Mouse (Mus musculus) kidney, postnatal 14 days (tissue): ENCODE data around the gene Arl5c.

Experiments used
- DNase-seq: peaks from one replicate; pipeline ENCODE4 v3.0.0; 2022; ENCODE audit warnings: mixed read lengths

Arl5c gene

DNA sequence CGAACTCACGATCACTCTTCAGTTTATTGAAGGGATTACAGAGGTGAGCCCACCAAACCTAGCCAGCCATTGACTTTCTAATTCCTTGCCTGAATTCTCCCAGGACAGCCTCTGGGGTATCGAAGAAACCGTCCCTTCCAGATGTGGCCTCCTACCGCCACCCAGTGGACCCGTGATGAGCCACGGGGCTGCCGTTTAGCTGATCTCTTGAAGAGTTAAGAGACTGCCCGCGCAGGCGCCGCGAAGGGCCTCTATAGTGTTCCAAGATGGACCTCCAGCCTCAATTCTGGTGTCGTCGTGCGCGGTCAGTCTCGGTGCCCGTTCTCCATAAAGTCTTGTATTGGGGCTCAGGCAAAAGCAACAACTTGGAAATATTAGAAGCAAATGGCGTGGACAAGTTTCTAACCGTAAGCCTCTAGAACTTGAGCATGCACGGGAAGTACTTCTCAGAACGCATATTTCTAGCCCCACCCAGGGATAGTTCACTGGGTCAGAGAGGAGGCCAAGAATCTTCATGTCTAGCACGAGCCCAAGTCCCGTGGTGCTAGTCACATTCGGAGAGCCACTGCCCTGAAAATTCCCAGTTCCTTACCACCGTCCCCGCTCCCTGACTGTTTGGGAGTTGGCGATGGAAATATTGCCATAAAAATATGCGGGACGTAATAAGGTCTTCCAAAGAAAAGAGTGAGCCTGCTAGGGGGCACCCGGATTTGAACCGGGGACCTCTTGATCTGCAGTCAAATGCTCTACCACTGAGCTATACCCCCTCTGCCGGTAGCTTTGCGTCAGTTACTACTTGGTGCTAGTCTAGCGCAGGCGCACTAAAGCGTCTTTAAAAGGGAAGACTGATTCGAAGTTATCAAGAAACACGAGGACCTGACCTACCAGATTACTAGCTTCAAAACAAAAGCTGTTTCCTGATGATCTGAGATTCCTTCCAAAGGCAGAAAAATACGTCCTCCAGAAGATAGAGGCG is 8.1 kb downstream of the Arl5c start:
- DNase-seq, result peak; percentile 95

DNA sequence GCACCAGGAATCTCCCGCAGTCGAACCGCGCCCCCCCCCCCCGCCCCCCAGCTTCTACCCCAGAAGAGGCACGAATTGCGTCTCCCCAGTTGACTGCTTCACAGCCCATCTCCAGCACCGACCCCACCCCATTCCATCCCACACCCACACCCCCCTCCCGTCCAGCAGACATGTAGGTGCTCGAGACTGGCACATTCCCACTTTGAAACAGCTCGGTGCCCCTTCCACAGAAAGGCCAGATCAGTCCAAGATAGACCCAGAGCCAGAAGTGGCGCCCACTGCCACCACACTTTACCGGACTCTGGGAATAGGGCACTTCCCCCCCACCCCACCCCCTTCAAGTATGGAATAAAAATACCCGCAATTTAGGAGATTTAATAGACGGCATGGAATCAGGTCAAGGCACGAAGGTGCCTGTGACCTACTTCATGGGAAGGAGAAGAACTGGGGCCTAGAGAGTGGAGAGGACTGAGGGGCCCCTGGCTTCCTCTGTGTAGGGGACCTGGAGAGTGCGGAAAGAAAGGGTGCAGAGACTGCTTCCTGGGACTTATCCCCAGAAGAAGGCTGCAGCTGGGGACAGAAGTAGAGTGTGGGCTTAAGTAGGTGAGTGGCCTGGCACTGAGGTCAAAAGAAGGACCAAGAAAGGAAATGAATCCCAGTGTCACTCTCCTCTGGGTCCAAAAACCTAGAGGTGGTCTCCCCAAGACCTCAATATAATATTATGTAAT is 9.1 kb downstream of the Arl5c start:
- no peak for DNase-seq

DNA sequence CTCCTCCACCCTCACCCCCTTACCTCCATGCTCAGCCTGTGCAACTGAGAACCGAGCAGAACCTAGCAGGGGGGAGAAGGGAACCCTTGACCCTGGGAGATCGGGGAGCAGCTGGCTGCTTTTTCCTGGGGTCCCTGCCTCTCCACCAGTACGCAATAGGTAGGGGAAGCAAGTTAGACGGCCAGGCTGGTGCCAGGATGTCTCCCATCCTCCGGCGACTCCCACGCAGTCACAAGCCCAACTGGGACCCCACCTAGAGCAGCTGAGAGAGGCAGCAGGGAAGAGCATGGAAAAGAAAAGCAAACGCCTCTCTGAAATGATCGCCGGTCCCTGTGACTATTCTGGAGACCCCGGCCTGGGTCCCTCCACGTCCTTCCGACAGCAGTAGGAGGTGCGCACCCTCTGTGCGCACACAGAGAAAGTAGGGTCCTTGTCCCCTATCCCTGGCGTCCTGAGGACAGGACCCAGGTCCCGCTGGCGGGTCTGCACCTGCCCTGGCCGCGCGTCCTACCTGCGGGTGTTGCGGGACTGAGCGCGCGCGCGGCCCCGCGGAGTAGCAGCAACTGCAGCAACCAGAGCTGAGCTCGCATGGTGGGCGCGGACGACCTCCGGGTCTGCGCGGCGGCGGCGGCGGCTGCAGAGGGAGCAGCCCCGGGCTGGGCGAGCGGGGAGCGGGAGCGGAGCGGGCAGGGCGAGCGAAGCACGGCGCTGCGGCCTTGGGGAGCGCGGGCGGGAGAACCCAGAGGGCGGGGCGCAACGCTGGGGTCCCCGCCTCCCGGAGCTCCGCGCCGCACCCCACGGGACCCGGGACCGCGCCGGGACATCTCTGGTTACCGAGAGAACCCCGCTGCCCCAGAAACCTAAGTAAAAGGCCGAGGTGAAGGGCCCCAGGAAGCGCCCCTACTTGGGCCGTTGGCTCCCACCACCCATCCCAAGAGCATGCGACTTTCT is 10.0 kb downstream of the Arl5c start, which contains the start of gene Plxdc1:
Plxdc1 (minus strand) TSS at position 718 of the 951 bp plus-strand sequence.
- peak; percentile 51 for DNase-seq

DNA sequence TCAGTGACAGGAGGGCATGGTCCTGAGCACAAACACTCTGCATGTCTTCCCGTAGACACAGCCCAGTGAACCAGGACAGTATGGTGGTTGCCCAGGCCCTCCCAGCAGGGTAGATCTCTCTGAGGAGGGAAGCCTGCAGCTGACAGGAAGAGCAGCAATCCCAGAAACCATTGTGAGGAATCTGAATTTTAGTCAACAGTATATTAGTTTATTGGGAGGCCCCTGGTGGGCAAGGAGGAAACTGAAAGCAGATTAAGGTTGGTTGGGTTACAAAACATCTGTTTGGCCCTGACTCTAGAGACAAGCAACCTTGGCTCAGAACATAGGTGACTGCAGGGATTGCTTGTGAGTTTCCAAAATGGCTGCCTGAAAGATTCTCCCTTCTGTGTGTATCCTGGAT is 12.0 kb downstream of the Arl5c start:
- no peak for DNase-seq

DNA sequence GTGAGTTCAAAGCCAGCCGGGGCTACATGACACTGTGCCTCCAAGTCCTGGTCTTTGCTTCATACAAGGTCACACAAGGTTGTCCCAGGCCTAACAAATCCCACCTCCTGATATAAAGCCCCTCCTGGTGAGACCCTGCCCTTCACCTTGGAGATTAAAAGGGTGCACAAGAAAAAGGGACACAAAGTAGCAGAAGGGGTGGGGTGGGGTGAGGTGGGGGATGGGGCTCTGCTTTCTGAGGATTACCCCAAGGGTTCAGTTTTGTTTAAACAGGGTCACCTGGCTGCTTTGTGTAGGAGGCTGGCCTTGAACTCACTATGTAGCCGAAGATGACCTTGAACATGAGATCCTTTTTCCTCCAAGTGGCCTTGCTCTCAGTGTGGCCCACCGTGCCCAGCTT is 12.5 kb downstream of the Arl5c start:
- DNase-seq, result no peak

DNA sequence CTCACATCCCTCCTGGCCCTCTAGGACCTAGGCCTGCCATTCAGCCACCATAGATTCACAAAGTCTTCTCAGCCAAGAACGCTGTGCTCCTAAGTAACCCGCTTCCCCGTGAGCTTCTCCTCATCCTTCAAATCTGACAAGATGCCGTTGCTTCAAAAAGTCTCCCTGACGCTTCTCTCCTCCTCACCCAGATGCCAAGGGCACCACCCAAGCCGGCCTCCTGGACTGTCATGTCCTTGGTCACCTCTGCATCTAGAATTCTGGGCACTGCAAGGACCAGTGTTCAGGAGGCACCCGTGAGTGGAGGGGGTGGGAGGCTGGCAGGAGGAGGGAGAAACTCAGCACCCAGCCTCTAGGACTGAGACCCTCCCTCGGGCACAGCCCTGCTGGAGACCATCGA is 13.3 kb downstream of the Arl5c start:
- DNase-seq, result no peak

DNA sequence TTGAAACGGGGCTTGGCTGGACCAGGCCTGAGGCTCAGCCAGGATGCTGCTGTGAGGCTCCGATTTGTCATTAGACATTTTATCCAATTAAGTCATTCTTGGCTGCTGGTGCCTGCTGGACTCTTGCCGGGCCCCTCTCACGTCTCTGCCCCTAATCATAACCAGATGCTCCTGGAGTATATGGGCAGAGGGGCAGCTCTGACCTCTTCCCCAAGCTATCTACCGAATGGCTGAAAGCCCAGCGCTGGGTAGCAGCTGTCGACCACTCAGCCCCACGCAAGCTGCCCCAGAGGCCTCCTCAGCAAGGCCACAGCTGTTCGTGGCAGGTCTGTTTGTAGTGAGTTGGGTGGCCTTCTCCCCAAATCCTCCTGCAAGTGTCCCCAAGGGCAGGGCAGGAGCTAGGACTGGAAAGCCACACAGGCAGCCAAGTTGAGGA is 15.4 kb downstream of the Arl5c start:
- no peak for DNase-seq

DNA sequence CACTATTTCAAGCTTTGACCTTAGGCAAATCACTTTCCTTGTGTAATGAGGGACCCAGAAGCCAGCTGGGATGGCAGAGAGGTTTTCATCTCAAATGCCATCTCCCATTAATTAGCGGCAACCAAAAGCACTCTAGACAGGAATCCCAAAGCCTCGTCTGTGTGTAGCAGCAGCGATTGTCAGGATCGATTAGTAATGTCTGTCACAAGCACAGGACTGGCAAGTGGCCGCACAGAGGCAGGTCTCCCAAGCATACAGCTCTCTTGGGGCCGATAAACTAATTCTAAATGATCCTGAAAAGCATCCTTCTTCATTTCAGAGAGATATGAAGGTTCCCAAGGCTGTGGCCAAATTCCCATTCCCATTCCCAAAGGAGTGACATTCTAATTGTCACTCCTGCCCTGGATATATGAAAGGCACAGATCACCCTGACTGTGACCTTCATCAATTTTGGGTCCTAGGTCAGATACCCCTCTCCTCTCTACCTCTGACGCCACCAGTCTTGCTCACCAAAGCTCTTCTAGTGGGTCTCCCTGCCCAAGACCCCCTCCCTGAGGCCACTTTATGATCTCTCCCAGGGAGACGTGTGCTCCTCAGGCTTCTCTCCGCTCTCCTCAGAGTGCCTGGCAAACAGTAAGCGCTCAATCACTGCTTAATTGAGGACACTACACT is 16.0 kb downstream of the Arl5c start:
- DNase-seq, result no peak

DNA sequence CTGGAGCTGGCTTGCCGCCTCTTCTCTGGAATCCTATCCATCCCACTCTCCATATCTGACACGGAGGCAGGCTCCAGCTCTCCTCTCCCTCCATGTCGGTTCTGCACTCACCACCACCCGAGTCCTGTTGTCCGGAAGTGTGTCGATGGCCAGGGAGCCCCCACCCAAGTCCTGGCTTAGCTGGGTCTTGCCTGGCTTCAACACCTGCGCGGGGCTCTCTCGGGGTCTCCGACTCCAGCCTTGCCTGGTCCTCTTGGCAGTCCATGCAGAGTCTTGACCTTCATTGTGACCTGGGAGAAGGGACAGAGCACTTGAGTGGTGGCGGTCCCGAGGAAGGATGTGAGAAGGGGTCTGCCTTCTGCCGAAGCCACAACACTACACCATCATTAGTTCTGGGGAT is 17.6 kb downstream of the Arl5c start:
- DNase-seq, result no peak

DNA sequence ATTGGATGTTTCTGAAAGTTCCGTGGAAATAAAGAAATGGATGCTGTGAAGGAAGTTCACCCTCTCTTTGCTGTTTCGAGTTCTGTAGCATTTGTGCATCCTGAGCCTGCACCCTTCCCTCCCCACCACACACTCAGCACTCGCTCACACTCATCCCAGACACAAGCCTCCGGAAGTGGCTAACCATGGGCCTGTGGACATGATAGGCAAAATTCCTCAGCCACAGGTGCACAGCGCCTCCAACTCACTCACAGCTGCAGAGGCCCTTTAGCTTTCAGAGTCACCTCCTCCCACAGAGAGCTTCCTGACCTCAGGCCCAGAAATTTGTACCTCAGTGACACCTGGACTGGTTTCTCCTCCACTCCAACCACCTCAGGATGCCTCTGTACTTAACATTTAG is 18.2 kb downstream of the Arl5c start:
- DNase-seq, result no peak

DNA sequence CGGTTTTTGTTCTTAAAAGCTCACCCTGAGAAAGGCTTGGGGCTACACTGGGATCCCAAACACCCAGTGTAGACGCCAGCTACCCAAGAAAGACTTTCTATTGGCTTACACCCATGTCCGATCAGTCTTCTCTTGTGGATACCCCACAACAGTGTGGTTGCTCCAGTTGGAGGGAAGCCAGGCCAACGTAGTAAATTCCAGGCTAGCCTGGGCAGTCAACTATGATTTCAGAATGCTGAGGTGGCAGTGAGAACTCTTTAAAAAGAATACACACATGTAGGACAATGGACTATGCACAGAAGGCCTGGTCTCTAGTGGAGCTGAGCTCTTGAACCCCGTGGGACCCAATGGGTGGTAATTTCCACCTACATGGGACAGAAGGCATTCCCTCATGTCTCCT is 21.2 kb downstream of the Arl5c start:
- DNase-seq, result peak; percentile 40

DNA sequence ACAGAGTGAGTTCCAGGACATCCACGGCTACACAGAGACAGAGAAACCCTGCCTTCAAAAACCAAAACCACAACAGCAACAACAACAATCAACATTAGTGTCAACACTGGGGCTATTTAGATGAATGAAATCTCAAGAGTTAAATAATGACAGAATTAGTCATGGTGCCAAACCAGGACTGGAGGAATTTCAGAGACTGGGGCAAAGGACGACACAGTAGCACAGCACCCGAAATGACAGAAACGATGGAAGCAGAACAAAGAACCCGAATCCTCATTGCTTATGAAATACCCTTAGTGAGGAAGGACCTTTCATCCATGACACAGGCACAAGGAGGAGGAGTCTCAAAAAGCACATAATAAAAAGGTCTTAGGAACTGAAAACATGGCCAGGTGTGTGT is 21.8 kb downstream of the Arl5c start:
- no peak for DNase-seq

DNA sequence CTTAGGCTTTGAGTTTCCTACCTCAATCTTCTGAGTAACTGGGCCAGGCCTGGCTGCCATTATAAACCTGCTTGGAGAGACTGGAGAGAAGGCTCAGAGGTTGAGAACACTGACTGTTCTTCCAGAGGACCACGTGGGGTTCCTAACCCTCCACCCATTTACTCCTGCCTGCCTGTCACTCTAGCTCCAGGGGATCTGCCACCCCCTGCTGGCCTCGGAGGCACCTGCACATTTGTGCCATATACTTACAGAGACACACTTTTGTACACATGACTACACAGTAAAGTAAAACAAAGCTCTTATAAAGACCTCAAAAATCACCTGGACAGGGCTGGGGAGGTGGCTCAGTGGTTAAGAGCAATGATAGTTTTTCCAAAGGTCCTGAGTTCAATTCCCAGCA is 23.5 kb downstream of the Arl5c start:
- DNase-seq, result no peak

DNA sequence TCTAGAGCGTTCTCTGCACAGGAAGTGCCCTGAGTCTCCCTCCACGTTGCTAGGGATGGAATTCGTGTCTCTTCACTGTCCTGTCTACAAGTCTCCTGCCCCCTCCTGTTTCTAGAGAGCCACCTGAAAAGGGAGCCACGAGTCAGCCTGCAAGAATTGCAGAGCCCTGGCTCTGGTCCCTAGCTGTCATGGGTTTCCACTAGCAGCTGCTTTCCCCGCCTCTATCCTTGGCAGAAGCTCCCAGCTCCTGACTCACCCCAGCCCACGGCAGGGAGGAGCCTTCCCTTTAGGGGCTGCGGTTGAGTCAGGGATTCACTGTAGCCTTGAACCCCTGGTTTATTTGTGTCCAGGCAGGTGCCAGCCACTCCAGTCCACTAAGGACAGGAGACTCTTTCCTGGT is 24.7 kb downstream of the Arl5c start:
- DNase-seq, result no peak

DNA sequence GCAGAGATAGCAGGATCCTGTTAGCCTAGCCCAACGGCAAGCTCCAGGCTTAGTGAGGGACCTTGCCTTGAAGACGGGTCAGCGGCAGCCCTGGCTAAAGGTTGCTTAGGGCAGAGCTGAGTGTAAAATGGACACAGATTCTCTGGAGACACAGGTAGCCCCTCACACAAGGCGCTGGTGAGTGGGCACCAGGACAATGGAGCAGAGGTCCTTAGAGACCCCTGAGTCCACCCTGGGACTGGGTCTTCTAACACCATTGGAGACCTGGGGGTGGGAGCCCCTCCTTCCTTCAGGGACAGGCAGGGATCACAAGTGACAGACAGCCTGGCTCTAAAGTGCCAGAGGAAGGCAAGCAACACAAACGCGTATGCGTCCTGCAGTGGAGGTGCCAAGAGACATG is 25.2 kb downstream of the Arl5c start:
- no peak for DNase-seq

DNA sequence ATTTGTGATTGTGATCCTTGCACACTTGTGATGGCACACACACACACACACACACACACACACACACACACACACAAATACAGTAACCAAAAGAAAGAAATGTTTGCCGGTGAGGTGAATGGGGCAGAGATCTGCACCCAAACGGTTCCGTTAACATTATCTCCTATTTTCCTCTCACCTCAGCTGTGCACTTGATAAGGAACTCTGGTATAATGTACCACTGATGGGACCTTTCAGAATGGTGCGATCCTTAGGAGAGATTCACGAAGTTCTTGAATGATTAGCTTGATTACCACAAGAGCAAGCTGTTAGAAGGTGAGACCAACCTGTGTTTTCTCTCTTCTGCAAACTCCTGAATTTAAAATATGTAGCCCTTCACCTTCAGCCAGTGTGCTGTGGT is 27.6 kb downstream of the Arl5c start:
- no peak for DNase-seq

DNA sequence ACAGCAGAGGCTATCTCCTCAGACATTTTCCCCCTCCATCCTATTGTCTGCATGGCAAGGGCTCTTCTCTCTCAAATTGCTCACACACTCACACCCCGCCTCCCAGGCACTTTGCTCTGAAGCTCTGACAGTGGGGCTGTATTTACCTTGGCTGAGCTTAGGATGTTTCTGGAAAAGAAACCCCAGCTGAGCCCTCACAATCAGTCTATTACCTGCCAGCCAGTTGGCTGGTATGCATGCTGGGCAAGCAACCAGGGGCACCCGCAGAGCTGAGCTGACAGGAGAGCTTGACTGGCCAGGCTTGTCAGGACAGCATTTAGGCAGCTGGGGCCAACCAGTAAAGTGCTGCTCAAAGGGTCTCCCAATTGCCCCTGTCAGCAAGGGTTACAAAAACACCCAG is 28.9 kb downstream of the Arl5c start:
- DNase-seq, result peak; percentile 30

DNA sequence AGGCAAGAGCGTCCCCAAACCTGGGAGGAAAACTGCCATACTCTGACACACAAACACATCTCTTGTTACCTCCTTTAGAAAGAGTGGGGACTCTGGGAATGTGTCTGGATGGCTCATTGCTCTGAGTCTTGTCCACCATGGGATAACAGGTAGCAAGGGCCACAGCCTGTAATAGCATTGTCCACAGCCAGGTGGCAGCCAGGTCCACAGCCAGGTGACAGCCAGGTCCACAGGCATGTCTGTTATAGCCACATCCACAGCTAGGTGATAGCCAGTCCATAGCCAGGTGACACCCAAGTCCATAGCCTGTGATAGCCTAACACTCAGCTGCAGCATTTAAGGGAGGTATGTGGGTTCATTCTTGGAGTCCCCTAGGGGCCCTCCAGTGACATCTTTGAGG is 35.1 kb downstream of the Arl5c start:
- DNase-seq, result peak; percentile 52

DNA sequence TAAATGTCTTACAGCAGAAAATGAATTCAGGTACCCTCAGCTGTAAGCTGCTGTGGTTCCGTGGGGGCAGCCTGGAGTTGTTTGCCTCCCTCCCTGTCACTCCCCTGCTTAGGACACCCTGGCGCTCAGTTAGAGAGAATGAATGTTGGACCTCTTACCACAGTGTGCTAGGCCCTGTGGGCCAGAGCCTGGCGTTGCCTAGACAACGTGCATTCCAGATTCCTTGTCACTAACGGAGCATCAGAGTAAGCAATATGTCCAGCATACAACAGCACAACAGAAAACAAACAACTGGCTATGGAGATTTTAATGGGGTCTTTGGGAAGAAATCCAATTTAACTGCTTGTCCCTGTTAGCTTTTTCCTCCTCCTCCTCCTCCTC is 36.7 kb downstream of the Arl5c start:
- DNase-seq, result peak; percentile 23

DNA sequence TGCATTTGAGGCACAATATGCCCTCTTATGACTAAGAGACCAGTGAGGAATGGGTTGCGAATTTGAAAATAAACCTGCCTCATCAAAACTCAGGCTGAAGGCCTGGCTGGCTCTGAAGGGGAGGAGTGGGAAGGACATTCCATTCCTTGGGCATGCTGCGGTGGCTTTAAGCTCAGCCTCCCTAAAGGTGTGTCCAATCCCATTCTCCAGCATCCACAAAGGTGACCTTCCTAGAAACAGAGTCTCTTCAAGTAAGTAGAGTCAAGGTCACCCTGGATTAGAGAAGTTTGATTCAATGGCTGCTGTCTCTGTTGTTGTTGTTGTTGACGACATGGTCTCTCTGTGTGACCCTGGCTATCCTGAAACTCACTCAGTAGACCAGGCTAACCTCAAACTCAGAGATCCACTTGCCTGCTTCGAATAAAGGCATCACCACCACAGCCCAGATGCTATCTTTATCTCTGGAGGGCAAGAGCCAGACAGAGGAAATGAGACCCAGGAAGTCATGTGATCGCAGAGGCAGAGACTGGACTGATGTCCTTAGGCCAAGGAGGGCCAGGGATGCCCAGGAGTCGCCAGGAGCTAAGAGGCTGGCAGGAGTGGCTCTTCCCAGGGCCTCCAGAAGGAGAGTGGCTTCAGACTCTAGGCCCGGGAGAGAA is 37.2 kb downstream of the Arl5c start:
- no peak for DNase-seq

DNA sequence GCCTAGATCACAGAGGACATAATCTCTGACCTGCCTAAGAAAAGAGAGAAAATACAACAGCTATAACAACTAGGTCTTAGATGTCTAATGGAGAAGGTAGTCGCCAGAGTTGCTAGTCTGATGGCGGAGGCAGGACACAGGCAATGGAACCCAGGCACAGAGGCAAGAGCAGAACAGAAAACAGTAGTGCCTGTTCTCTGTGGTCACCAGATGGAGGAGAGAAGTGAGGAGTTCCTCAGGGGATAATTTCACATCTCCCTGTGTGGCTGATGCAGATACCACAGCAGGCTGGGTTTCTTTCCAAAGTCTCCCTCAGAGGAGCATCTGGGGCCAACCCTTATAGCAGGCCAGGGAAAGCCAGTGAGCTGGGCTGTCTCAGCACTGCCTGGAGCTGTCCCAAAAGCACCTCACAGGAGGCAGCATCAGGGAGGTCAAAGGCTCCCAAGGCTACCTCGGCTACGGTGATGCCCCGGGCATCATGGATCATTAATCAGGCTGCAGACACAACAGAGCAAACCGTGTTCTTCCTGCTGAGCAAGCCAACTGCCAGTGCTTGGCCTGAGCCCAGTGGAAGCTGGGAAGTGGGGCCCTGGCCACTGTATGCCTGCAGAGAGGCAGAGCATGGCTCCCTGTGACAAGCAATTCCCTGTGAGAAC is 38.9 kb downstream of the Arl5c start:
- DNase-seq, result peak; percentile 86
